Mouse (Mus musculus): Measurements from ENCODE around the gene Wfdc11.
"Not testable (repeated sequence)": the region's sequence is repeated elsewhere in the genome, so short reads cannot be mapped to it uniquely, and the experiment has no call there.

Gene Wfdc11

DNA sequence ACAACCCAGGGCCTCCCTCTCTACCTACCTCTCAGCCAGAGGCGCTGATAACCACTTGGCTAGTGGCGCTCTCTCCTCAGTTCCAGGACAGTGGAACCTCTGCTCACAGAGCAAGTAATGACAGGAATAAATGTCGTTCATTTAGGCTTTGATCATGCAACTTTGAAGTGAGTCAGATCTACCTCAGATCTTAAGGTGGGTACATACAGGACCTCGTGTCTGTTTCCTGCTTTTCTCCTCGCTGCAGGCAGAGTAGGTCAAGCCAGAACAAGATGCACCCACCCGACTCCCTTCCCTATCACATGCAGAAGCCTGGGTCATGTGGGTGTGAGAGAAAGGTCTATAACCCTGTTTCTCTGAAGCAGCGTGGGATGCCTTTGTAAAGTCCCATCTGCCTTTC, at the start of gene Wfdc11:
Gene Wfdc11 (minus strand): TSS at position 101 of the 400 bp plus-strand sequence.
- DNase-seq (ENCODE audit: low spot score in 2 of 2): peak; percentile 5 to 10

DNA sequence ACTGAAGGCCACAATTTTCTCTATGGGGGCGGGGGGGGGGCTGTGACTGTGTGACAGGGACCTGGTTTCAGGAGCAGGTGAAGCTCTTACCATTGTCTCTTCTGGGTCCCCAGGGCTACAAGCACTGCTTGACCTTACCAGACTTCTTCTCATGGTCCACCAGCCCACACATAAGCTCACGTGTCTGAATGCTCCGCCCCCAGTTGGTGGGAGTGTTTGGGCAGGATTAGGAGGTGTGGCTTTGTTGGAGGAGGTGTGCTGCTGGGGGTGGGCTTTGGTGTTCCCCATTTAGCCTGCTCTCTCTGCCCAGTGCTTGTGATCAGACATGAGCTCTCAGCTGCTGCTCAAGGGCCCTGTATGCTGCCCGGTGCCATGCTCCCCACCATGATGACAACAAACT, 49.4 kb upstream of the Wfdc11 start:
- no peak for DNase-seq (ENCODE audit: low spot score in 2 of 2)

DNA sequence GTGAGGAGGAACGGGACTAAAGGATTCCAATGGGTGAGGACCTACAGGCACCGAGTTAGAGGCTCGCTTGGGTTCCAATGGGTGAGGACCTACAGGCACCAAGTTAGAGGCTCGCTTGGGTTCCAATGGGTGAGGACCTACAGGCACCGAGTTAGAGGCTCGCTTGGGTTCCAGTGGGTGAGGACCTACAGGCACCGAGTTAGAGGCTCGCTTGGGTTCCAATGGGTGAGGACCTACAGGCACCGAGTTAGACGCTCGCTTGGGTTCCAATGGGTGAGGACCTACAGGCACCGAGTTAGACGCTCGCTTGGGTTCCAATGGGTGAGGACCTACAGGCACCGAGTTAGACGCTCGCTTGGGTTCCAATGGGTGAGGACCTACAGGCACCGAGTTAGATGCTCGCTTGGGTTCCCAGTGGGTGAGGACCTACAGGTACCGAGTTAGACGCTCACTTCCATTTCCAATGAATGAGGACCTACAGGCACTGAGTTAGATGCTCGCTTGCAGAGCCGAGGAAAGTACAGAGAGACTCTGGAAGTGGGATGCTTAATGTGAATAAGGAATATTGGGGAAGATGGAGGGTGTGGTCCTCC, 42.4 kb upstream of the Wfdc11 start:
- not testable (repeated sequence) for DNase-seq (ENCODE audit: low spot score in 2 of 2)

DNA sequence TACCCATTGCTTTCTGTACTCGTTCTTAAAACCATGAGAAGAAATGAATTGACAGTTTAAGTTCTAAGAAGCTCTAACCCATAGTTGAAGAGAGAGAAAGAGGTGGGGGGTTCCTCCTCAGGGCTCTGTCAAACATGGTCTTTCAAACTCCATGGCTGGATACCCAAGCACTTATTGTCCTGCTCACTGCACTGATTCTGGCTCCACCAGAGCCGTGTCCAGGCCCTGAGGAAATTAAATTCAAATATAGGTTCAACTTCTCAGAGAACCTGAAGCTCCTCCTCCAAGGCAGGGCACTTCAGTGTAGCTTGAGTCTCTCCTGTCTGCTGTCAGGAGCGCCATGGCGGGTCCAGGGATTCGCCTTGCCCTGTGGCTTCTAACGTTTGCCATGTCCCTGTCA, 41.1 kb upstream of the Wfdc11 start, which contains the start of gene Spint5:
Gene Spint5 (plus strand): TSS at position 301 of the 400 bp plus-strand sequence.
- DNase-seq (ENCODE audit: low spot score in 2 of 2): no peak

DNA sequence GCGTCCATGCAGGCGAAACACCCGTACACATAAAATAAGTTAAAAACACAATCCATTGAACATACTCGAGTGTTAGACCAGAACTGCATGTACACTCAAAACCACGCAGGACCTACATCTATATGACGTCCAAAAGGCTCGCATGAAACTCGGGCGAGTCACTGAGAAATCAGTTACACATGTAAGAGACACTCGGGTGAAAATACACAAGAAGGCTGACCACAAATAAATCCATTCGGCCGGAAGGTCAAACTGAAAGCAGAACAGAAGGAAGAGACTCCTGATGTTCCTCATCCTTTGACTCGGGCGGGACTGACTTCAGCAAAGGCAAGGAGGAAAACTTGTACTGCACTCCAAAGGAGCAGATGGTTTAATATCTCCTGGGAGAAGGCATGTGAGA, 32.1 kb upstream of the Wfdc11 start:
- no peak for DNase-seq (ENCODE audit: low spot score in 2 of 2)

GRCm38 (mm10) chr2:164705328-164705727, 31.4 kb upstream of the Wfdc11 start:
- no peak for DNase-seq (ENCODE audit: low spot score in 2 of 2)

- DNase-seq (ENCODE audit: low spot score in 2 of 2): no peak
These were observed 30.3 kb upstream of the Wfdc11 start for GRCm38 (mm10) chr2:164704235-164704634.

DNA sequence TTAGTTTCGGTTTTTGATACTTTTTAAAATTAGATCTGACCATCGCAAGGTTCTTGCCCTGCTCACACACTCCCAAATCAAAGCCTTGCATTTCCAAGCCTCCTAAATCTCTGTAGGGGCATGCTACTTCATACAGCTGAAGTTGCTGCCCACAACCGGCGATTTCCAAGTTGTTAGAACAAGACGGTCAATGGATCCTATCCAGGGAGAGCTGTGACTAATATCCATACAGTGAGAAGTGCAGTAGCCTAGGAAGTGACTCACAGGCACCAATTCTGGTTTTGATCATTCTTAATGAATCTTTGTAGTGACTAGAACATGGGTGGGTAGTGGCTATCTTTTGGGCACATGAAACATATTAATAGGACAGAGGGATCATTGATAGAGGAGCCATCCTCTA, 27.9 kb upstream of the Wfdc11 start:
- no peak for DNase-seq (ENCODE audit: low spot score in 2 of 2)

DNA sequence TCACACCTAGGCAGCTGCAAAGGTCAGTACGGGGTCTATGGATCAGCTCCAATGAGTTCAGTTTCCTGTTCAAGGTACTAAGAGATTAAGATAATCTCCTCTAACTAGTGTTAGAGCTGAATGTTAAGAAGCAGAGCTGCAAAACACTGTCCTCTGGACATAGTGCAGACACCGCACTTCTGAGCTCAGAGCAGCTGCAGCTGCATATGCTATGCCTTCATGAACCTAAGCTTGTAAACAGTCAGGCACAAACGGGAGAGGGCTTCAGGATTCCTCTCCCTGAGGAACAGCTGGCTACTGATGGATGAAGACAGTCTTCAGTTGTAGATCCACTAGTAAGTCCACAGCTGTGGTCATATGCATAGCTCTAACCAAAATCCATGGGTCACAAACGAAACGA, 27.1 kb upstream of the Wfdc11 start:
- DNase-seq (ENCODE audit: low spot score in 2 of 2): no peak

DNA sequence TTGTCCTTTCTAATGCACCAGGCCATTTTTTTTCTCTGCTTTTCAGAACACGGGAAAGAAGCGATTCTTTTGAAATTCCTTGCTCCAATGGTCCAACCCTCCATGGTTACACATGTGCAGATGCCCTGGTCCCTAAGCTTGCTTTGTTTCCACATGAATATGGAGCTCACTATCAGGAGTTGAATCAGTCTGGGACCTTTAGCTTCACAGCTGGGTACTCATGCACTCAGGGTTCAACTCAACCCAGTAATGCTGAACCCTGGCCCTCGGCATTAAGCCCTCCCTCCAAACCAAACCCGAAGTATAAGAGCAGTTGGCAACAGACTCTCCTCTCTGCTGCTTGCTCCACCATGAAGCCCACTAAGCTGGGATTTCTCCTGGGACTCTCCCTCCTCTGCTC, 24.3 kb upstream of the Wfdc11 start, which contains the start of gene Spint4:
Gene Spint4 (plus strand): TSS at position 301 of the 400 bp plus-strand sequence.
- no peak for DNase-seq (ENCODE audit: low spot score in 2 of 2)

DNA sequence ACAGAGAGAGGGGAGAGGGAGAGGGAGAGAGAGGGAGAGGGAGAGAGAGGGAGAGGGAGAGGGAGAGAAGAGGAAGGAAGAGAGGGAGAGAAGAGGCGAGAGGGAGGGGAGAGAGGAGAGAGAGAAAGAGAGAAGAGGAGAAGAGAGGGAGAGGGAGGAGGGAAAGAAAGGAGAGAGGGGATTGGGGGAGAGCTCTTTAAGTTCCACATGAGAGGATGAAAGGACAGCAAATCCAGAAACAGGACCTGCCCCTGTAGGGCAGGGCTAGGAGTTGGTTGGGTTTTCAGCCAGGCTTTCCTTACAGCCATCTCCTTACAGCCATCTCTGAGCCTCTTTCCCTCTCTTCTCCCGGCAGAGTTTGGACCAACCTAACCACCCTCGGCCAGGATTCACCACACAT, 10.9 kb upstream of the Wfdc11 start, which contains the start of gene Wfdc13:
Gene Wfdc13 (plus strand): TSS at position 301 of the 400 bp plus-strand sequence.
- DNase-seq (ENCODE audit: low spot score in 2 of 2): no peak

GRCm38 (mm10) chr2:164679906-164680305, 6.0 kb upstream of the Wfdc11 start:
- DNase-seq (ENCODE audit: low spot score in 2 of 2): no peak

GRCm38 (mm10) chr2:164678848-164679625, 5.2 kb upstream of the Wfdc11 start:
- DNase-seq (ENCODE audit: low spot score in 2 of 2): peak; percentile 65 to 73

- no peak for DNase-seq (ENCODE audit: low spot score in 2 of 2)
These were observed 3.2 kb upstream of the Wfdc11 start for GRCm38 (mm10) chr2:164676916-164677685.

GRCm38 (mm10) chr2:164676103-164676502, 2.2 kb upstream of the Wfdc11 start:
- no peak for DNase-seq (ENCODE audit: low spot score in 2 of 2)

GRCm38 (mm10) chr2:164670938-164671337, 2.9 kb downstream of the Wfdc11 start:
- no peak for DNase-seq (ENCODE audit: low spot score in 2 of 2)

GRCm38 (mm10) chr2:164670261-164670660, 3.6 kb downstream of the Wfdc11 start:
- DNase-seq (ENCODE audit: low spot score in 2 of 2): no peak

DNA sequence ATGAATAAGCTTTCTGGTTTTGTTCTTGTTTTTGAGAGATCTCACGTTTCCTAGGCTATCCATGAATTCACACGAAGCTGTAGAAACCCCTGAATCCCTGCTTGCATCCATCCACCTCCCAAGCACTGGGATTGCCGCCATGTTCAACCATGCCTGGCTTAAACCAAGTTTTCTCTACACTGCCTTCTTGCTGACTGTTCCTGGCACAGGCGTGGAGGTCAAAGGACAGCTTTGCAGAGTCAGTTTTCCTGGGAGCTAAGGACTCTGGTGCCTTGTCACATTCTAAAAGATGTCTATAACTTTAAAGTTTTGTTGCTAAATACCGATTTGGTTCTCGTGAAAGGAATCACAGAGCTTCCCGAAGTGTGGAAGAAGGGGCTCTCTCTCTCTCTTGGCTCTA, 9.0 kb downstream of the Wfdc11 start:
- DNase-seq (ENCODE audit: low spot score in 2 of 2): no peak

DNA sequence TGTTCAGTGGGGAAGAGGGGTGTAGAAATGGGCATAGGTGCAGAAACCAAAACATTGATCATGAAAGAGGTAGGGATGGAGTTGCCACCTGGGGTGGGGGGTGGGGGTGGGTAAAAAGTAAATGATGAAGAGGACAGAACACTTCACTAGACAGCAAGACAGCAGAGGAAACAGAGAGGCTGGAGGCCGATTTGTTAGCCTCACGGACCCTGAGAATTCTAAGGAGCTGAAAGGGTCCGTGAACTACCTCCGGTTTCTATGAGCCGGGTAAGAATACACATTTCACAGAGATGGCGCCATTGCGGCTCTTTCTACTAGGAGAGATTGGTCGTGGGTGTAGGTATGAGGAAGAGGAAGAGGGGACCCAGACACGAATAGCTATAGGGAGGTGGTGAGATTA, 17.4 kb downstream of the Wfdc11 start, which contains the start of gene Wfdc9:
Gene Wfdc9 (minus strand): TSS at position 101 of the 400 bp plus-strand sequence.
- DNase-seq (ENCODE audit: low spot score in 2 of 2): no peak

DNA sequence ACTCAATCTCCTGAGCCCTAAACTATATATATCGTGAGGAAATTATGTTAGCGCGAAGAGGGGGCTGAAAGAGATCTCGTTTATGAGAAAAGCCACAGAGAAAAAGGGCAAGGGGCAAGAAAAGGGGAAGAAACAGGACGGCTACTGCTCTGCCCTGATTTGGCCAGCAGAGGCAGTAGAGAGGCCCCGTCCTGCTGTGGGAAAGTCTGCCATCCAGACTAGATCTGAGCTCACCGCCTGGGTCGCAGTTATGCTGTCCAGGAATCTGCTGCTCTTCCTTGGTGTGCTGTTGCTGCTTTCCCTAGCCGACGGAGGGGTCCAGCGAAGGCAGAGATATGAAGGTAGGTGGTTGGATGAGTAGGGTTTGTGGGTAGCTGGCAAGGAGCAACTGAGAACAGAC, 18.0 kb downstream of the Wfdc11 start, which contains the start of gene Wfdc10:
Gene Wfdc10 (plus strand): TSS at position 189 of the 400 bp plus-strand sequence.
- DNase-seq (ENCODE audit: low spot score in 2 of 2): no peak

DNA sequence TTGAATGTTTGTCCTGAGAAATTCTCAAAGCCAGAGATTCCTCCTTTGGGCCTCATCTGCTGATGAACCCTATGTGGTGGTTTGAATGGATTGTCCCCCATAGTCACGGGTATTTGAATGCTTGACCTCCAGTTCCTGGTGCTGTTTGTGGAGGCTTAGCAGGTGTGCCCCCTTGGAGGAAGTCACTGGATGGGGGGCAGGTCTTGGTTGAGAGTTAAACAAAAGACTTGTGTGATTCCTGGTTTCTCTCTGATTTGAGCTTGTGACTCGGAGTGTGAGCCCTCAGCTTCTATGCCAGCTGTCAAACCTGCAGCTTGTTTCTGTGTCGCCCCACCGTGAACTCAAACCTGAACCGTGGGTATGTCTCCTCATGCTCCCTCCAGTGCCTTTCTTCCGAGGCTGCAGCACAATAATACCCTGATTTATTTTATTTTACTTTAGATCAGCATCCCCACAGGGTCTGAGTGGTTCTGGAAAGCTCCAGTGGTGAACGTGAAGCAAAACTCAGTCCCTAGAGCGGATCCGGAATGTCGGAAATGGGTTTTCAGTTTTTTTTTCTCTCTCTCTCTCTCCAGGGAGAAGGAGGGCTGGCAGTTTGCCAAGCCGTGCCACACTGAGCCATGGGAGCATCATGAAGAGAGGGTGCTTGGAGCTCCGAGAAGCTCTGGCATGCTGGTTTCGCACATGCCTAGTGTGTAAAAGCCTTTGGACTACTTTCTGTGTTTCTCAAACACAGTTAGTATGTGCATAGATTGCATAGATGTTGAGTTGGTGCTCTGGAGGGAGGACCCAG, 31.8 kb downstream of the Wfdc11 start:
- DNase-seq (ENCODE audit: low spot score in 2 of 2): peak in 1 of 2 experiments; percentile 12

All from right cerebral cortex, adult 2 months (tissue).